In the genomic region with DNA sequence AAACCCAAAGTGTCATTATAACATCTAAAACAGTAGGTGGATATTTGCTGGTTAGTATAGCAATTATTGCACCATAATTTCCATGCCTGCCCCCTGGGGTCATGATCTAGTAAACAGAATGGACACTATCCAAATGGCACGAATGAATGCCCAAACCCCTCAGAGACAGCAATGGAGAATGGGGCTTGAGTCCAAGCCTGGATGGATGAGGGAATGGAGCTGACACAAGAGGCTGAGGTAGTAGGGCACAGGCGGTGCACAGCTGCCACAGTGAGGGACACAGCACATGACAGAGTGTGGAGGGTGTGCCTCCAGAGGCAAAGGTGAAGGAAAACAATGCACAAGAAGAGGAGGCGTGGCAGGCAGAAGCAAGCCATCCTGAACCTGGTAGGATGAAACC, we compare ENCODE assay signal across 17 mouse cellular contexts.
DNase-seq lines count a peak whose midpoint lies in the region; ATAC-seq and TF ChIP-seq lines count a peak whose summit lies in the region.
"Had no signal": no experiment of that assay in that cellular context is flagged by ENCODE, and none has a peak within 500 bp of the region (broad histone marks: within the 10 kb centered on the region; RNA-seq: fewer than 3 reads in every experiment).

No protein-coding gene starts in this region.

- ATAC-seq in forebrain, embryonic 13.5 days: 0 out of 2 replicates have a peak, but pooled peaks have one; percentile 51
- ATAC-seq in lung, postnatal 0 days: no peak

- TF ChIP-seq EP300 in lung, postnatal 0 days (IDR thresholded peaks at IDR 0.05): no peak

- no peak overlapping the region for H3K4me3 ChIP-seq in forebrain, embryonic 13.5 days
- no peak overlapping the region for H3K4me3 ChIP-seq in lung, postnatal 0 days (ENCODE audit: low read depth, low read length)
- no peak overlapping the region for H3K4me3 ChIP-seq in kidney, adult 2 months (ENCODE audit: insufficient read depth, low read depth, low read length)
- H3K4me3 ChIP-seq: embryonic facial prominence, embryonic 15.5 days; heart, embryonic 13.5 days had no signal

- H3K4me1 ChIP-seq in forebrain, embryonic 13.5 days: peaks cover 11% of the 10 kb centered on the region; the same call in 1 of the 2 replicates
- no peaks in the 10 kb centered on the region for H3K4me1 ChIP-seq in lung, postnatal 0 days (ENCODE audit: insufficient read depth, low read depth, low read length)
- H3K4me1 ChIP-seq in kidney, adult 2 months (ENCODE audit: control insufficient read depth, insufficient read depth, low read length): no peaks in the 10 kb centered on the region
- H3K4me1 ChIP-seq: embryonic facial prominence, embryonic 15.5 days; heart, embryonic 13.5 days had no signal

- DNase-seq in cerebellum, postnatal 14 days: peak; percentile 22 to 38
- DNase-seq in cerebellum, postnatal 36 days: no peak
- peak; percentile 71 for DNase-seq in brain, embryonic 14.5 days (ENCODE audit: low read depth)
- peak; percentile 49 for DNase-seq in mesoderm, embryonic 11.5 days (ENCODE audit: low read depth, low spot score)
- DNase-seq in lung, postnatal 0 days (ENCODE audit: low spot score): no peak
- no peak for DNase-seq in kidney, adult 2 months
- no peak for DNase-seq in right cerebral cortex, postnatal 10 days (ENCODE audit: low spot score in 2 of 2)
- DNase-seq: adrenal gland, adult 8-10 months; cerebellum, postnatal 25 days; heart, postnatal 4 days; kidney, adult 18-20 months; kidney, postnatal 25 days; lung, adult 2 months; thymus, adult 18-20 months had no signal

- H3K27me3 ChIP-seq in forebrain, embryonic 13.5 days: no peaks in the 10 kb centered on the region
- H3K27me3 ChIP-seq in lung, postnatal 0 days (replicated peaks; ENCODE audit: insufficient read depth, low read length): no peaks in the 10 kb centered on the region
- H3K27me3 ChIP-seq in kidney, adult 2 months (replicated peaks; ENCODE audit: control insufficient read depth, insufficient read depth, low read length): no peaks in the 10 kb centered on the region
- H3K27me3 ChIP-seq: embryonic facial prominence, embryonic 15.5 days; heart, embryonic 13.5 days had no signal

- no peak for TF ChIP-seq CTCF in brain, embryonic 14.5 days (IDR thresholded peaks at IDR 0.05; ENCODE audit: borderline replicate concordance, extremely low read depth, insufficient read depth, insufficient read length)
- TF ChIP-seq CTCF in lung, postnatal 0 days (IDR thresholded peaks at IDR 0.05): no peak
- TF ChIP-seq CTCF in kidney, adult 2 months (conservative IDR thresholded peaks at IDR 0.05; ENCODE audit: insufficient read depth, insufficient read length, low read depth, low read length): no peak

- H3K9me3 ChIP-seq in forebrain, embryonic 13.5 days (replicated peaks): peaks cover 3% of the 10 kb centered on the region; the same call in 1 of the 2 replicates
- H3K9me3 ChIP-seq in lung, postnatal 0 days (ENCODE audit: low read length): no peaks in the 10 kb centered on the region
- H3K9me3 ChIP-seq: embryonic facial prominence, embryonic 15.5 days; heart, embryonic 13.5 days had no signal

- TF ChIP-seq POLR2A in brain, embryonic 14.5 days (IDR thresholded peaks at IDR 0.05; ENCODE audit: borderline replicate concordance, extremely low read depth, insufficient read depth, insufficient read length, poor library complexity, severe bottlenecking): no peak
- no peak for TF ChIP-seq POLR2A in kidney, adult 2 months (IDR thresholded peaks at IDR 0.05; ENCODE audit: low read depth, low read length)

- no peak overlapping the region for H3K9ac ChIP-seq in forebrain, embryonic 13.5 days
- H3K9ac ChIP-seq in lung, postnatal 0 days (replicated peaks; ENCODE audit: low read depth): no peak overlapping the region
- H3K9ac ChIP-seq: embryonic facial prominence, embryonic 15.5 days; heart, embryonic 13.5 days had no signal

- no peaks in the 10 kb centered on the region for H3K36me3 ChIP-seq in forebrain, embryonic 13.5 days (ENCODE audit: poor library complexity, severe bottlenecking)
- no peaks in the 10 kb centered on the region for H3K36me3 ChIP-seq in lung, postnatal 0 days (ENCODE audit: insufficient read depth, low read length)
- no peaks in the 10 kb centered on the region for H3K36me3 ChIP-seq in kidney, adult 2 months (ENCODE audit: control insufficient read depth, insufficient read depth, low read length)
- H3K36me3 ChIP-seq: embryonic facial prominence, embryonic 15.5 days; heart, embryonic 13.5 days had no signal

- H3K27ac ChIP-seq in forebrain, embryonic 13.5 days: no peak overlapping the region
- H3K27ac ChIP-seq in lung, postnatal 0 days (ENCODE audit: low read length): no peak overlapping the region
- H3K27ac ChIP-seq in kidney, adult 2 months (ENCODE audit: insufficient read depth, low read depth, low read length): no peak overlapping the region
- H3K27ac ChIP-seq: embryonic facial prominence, embryonic 15.5 days; heart, embryonic 13.5 days had no signal

- 57% methylated on average over 3 of the region's 3 CpGs for WGBS in forebrain, embryonic 13.5 days
- WGBS in lung, postnatal 0 days: 73% methylated on average over 3 of the region's 3 CpGs
- WGBS in kidney, adult 2 months: 72% methylated on average over 3 of the region's 3 CpGs

- no peak overlapping the region for H3K4me2 ChIP-seq in forebrain, embryonic 13.5 days
- H3K4me2 ChIP-seq in lung, postnatal 0 days (replicated peaks; ENCODE audit: low read depth, low read length): no peak overlapping the region
- H3K4me2 ChIP-seq: embryonic facial prominence, embryonic 15.5 days; heart, embryonic 13.5 days had no signal

Comparison
In these comparisons a context has a peak if more than half of its experiments do, and no peak if none do; other contexts are left out.
1. DNase-seq: peak in cerebellum, postnatal 14 days (2 of 2), brain, embryonic 14.5 days (single experiment) and mesoderm, embryonic 11.5 days (single experiment); none in cerebellum, postnatal 36 days (0 of 2), lung, postnatal 0 days (single experiment), kidney, adult 2 months (single experiment) and right cerebral cortex, postnatal 10 days (0 of 2).